Mouse (Mus musculus) heart, adult 2 months (tissue): ENCODE measurements around the gene Filip1.
A peak's percentile ranks its signal among the peaks of the same experiment; 100 is the strongest.

Experiments
- CTCF ChIP-seq: fragments of 200-600 bp; IDR thresholded peaks from 2 replicates; pipeline ENCODE4 v1.8.1; 2022; ENCODE audit warnings: antibody characterized with exemption, mild to moderate bottlenecking, moderate library complexity
- POLR2A ChIP-seq: fragments of 200-500 bp; IDR thresholded peaks from 2 replicates; pipeline ENCODE4 v1.6.1; 2011; ENCODE audit warnings: mild to moderate bottlenecking, low read depth, low read length, control low read depth; ENCODE audit not compliant: insufficient read depth

DNA sequence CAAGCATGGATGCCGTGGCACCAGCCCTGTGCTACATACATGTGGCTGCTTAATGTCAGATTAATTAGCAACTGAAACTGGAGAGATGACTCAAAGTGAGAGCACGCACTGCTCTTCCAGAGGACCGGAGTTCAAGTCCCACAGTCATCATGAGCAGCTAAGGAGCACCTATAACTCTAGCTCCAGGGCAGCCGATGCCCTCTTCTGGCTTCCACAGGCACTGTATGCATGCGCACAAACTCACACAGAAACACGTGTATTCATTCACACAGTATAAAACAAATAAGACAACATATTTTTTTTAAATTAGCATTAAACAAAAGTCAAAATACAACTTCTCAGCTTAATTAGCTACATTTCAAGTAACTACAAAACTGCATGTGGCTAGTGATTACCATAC, 123.5 kb downstream of the Filip1 start:
- peak; percentile 50 for TF ChIP-seq CTCF
- TF ChIP-seq POLR2A, result no peak
